Mouse (Mus musculus) hindbrain, postnatal 0 days (tissue): ENCODE data around the gene Desi1. TPM values are rescaled to one million over a fixed set of nuclear protein-coding genes. Genes with fewer than 3 reads are reported as not detected.

Source experiments
- ATAC-seq: fragments of 200-750 bp; cut with Nextera tagmentation; 2 replicates; pipeline ENCODE4 v1.8.0; 2017; ENCODE audit warnings: mild to moderate bottlenecking, moderate TSS enrichment, moderate library complexity
- DNase-seq: peaks from one replicate; pipeline ENCODE4 v3.0.0-alpha.2; 2015; ENCODE audit warnings: low spot score
- H3K27ac ChIP-seq: fragments of 300-500 bp; sonication (generic); 2 replicates; pipeline ENCODE4 v1.5.1; 2014; ENCODE audit warnings: mild to moderate bottlenecking
- H3K27me3 ChIP-seq: fragments of 300-500 bp; sonication (generic); 2 replicates; pipeline ENCODE4 v1.6.1; 2014; ENCODE audit warnings: low read length, mixed read lengths; ENCODE audit not compliant: insufficient read depth
- H3K36me3 ChIP-seq: fragments of 300-500 bp; sonication (generic); 2 replicates; pipeline ENCODE4 v1.6.1; 2014; ENCODE audit warnings: low read length, mixed read lengths; ENCODE audit not compliant: insufficient read depth
- H3K4me1 ChIP-seq: fragments of 300-500 bp; sonication (generic); 2 replicates; pipeline ENCODE4 v1.6.1; 2014; ENCODE audit warnings: antibody characterized with exemption, low read length, mixed read lengths; ENCODE audit not compliant: insufficient read depth
- H3K4me2 ChIP-seq: fragments of 300-500 bp; sonication (generic); 2 replicates; pipeline ENCODE4 v1.6.1; 2014; ENCODE audit warnings: low read depth, mild to moderate bottlenecking, low read length, moderate library complexity, mixed read lengths
- H3K4me3 ChIP-seq: fragments of 300-500 bp; sonication (generic); 2 replicates; pipeline ENCODE4 v1.5.1; 2014; ENCODE audit warnings: low read length
- H3K9ac ChIP-seq: fragments of 300-500 bp; sonication (generic); replicated peaks from 2 replicates; pipeline ENCODE4 v1.6.1; 2014; ENCODE audit warnings: mild to moderate bottlenecking, low read length, moderate library complexity, mixed read lengths
- H3K9me3 ChIP-seq: fragments of 300-500 bp; sonication (generic); 2 replicates; pipeline ENCODE4 v1.6.1; 2016; ENCODE audit warnings: low read length, mixed read lengths
- CTCF ChIP-seq: IDR thresholded peaks from 2 replicates; pipeline ENCODE4 v1.5.1; 2016; ENCODE audit warnings: antibody characterized with exemption, control low read depth, low read depth
- whole genome bisulfite sequencing: fragments of 180-500 bp; shearing (Covaris S2); extraction: QIAGEN DNeasy Blood & Tissue Kit; methylation state at CpG from one replicate; pipeline ENCODE4 v1.1.7; 2014; 5-methylcytosine and 5-hydroxymethylcytosine counted together
- polyA plus RNA-seq: library from polyadenylated mRNA; unstranded; fragments of >200 nt; fragmentation: Nextera tagmentation; extraction: Ambion mirVana; gene quantifications from 2 replicates; pipeline ENCODE4 v1.2.1, GENCODE M21; 2015
- total RNA-seq: library from RNA; depleted of rRNA; stranded (reverse); fragments of >200 nt; gene quantifications from 2 replicates; pipeline ENCODE4 v1.2.3, GENCODE M21; 2014

Desi1 gene
- total and polyA plus RNA-seq, 2 experiments from 2014 or later: 29.9 to 45.3 TPM

DNA sequence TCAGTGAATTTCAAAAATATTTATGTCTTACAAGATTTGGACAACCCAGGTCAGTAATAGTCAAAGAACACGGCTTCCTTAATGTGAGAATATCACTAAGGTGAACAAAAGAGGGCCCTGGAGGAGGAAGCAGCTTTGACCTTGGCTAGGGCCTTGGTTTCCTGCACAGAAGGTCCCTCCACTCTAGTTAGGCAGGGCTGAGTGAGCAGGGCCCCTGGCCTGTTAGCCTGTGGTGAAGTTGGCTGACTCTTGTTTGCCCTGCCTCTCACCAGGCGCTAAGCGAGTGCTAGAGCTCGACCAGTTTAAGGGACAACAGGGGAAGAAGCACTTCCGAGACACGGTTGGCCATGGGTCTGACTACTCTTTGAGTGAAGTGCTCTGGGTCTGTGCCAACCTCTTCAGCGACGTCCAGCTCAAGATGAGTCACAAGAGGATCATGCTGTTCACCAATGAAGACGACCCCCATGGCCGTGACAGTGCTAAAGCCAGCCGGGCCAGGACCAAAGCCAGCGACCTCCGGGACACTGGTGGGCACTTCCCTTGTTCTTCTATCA is 11.1 kb downstream of the Desi1 start:
- ATAC-seq (no peak), DNase-seq (no peak)
- no peak overlapping the region for H3K4me2 ChIP-seq
- H3K4me1 ChIP-seq: no peaks in the 10 kb centered on the region
- H3K9ac ChIP-seq: no peak overlapping the region
- peaks cover 37% of the 10 kb centered on the region for H3K36me3 ChIP-seq
- no peak overlapping the region for H3K27ac ChIP-seq
- H3K4me3 ChIP-seq: no peak overlapping the region
- no peaks in the 10 kb centered on the region for H3K27me3 ChIP-seq
- WGBS: 85% methylated on average over 13 of the region's 13 CpGs
- no peak for TF ChIP-seq CTCF
- no peaks in the 10 kb centered on the region for H3K9me3 ChIP-seq

DNA sequence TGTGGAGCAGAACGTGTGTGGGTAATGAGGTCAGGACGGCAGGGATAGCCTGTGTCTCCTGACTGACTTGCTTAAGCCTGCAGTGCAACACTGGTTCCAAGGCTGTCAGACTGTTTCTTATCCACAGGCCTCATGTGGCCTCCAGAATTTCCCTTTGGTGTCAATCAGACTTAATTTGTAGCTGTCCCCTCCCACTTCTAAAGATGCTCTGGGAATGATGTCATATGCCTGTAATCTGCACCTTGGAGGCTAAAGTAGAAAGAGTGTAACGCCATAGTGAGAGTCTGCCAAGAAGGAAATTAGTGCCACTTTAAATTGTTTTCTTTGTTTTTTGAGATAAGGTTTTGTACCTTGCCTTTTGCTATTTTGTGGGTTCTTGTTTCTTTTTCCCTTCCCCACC is 14.4 kb downstream of the Desi1 start:
- H3K27me3 ChIP-seq: no peaks in the 10 kb centered on the region
- no peak for TF ChIP-seq CTCF
- no peak overlapping the region for H3K9ac ChIP-seq
- H3K36me3 ChIP-seq: peaks cover 13% of the 10 kb centered on the region; the same call in 1 of the 2 replicates
- WGBS: 87% methylated on average over 3 of the region's 3 CpGs
- peaks cover 7% of the 10 kb centered on the region; the same call in 1 of the 2 replicates for H3K4me1 ChIP-seq
- no peak overlapping the region for H3K27ac ChIP-seq
- DNase-seq: no peak
- no peak overlapping the region for H3K4me3 ChIP-seq
- no peak for ATAC-seq
- no peak overlapping the region for H3K4me2 ChIP-seq
- H3K9me3 ChIP-seq: no peaks in the 10 kb centered on the region

DNA sequence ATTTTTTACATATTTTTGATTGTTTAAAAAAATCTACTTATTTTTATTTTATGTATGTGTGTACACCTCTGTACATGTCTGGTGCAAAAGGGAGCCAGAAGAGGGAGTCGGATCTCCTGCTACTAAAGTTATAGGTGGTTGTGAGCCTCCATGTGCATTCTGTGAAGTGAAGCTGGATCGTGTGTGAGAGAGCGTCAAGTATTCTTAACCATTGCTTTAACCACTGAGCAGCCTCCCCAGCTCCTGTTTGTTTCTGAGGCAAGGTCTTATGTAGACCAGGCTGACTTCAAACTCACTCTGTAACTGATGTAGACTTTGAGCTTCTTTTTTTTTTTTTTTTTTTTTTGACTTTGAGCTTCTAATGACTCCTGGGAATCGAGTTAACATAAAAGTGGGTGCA is 16.2 kb downstream of the Desi1 start:
- no peak for TF ChIP-seq CTCF
- no peaks in the 10 kb centered on the region for H3K9me3 ChIP-seq
- no peaks in the 10 kb centered on the region for H3K27me3 ChIP-seq
- H3K9ac ChIP-seq: no peak overlapping the region
- ATAC-seq (no peak), DNase-seq (no peak)
- H3K4me1 ChIP-seq: peaks cover 11% of the 10 kb centered on the region; the same call in 1 of the 2 replicates
- H3K4me2 ChIP-seq: no peak overlapping the region
- no peaks in the 10 kb centered on the region; the same call in 1 of the 2 replicates for H3K36me3 ChIP-seq
- H3K27ac ChIP-seq: no peak overlapping the region
- 70% methylated on average over 4 of the region's 4 CpGs for WGBS
- no peak overlapping the region for H3K4me3 ChIP-seq

DNA sequence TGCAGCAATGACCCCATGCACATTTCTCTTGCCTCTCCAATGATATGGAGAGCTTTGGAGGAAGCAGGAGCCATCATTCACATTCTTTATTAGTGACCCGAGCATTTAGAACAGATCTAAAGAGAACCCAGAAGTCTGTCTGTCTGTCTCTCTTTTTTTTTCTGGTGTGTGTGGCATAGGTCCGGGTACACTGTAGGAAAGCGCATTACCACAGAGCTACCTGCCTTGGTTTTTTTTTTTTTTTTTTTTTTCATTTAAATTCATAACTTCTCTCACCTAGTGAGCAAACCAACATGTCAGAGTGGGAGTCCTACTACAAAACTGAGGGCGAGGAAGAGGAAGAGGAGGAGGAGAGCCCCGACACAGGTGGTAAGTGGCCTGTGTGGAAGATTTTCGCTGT is 16.8 kb downstream of the Desi1 start:
- DNase-seq: no peak
- no peak for TF ChIP-seq CTCF
- peak overlapping the region; percentile 80 for H3K27ac ChIP-seq
- no peaks in the 10 kb centered on the region; the same call in 1 of the 2 replicates for H3K36me3 ChIP-seq
- 24% methylated on average over 6 of the region's 6 CpGs for WGBS
- H3K9ac ChIP-seq: peak overlapping the region; percentile 76
- H3K4me1 ChIP-seq: peaks cover 11% of the 10 kb centered on the region; the same call in 1 of the 2 replicates
- ATAC-seq: no peak
- no peaks in the 10 kb centered on the region for H3K27me3 ChIP-seq
- peak overlapping the region; percentile 92 for H3K4me3 ChIP-seq
- no peaks in the 10 kb centered on the region for H3K9me3 ChIP-seq
- H3K4me2 ChIP-seq: peak overlapping the region; percentile 94

DNA sequence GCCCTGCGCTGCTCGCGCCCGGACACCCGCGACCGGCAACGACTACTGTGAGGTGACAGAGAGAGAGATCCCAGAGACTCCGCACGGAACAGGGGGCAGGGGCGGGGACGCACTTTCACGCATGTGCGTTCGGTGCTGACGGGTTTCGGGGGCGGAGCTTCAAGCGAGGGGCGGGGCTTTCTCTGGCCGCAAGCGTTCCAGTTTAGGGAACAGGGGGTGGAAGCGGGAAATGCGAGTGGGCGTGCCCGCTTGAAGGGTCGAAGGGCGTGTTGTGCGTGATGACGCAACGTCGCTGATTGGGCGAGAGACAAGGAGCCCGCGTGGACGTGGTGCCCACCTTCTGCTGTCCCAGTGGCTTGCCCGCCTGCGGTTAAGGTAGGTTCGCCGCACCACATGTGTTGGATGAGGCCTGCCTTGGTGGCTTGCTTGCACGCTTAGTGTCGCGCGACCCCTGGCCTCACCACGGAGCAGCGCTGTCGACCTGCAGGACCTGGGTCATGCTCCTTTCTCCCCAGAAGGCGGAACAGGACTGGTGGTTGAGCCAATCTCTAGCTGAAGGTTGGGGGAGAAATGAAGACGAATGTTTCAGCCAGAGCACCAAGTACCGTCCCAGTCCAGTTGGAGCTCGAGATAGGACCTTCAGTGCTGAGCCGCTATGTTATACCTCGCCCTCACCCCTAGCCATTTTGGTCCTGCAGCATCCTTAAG is 17.4 kb downstream of the Desi1 start:
- no peaks in the 10 kb centered on the region; the same call in 1 of the 2 replicates for H3K36me3 ChIP-seq
- peak overlapping the region; percentile 92 for H3K4me3 ChIP-seq
- peak; percentile 60 for TF ChIP-seq CTCF
- 1% methylated on average over 53 of the region's 53 CpGs for WGBS
- DNase-seq: peak; percentile 99
- peak overlapping the region; percentile 86 for H3K27ac ChIP-seq
- H3K9me3 ChIP-seq: no peaks in the 10 kb centered on the region
- no peaks in the 10 kb centered on the region for H3K27me3 ChIP-seq
- peak overlapping the region; percentile 94 for H3K4me2 ChIP-seq
- peak; percentile 97 for ATAC-seq
- H3K4me1 ChIP-seq: peaks cover 11% of the 10 kb centered on the region; the same call in 1 of the 2 replicates
- peak overlapping the region; percentile 76 for H3K9ac ChIP-seq

DNA sequence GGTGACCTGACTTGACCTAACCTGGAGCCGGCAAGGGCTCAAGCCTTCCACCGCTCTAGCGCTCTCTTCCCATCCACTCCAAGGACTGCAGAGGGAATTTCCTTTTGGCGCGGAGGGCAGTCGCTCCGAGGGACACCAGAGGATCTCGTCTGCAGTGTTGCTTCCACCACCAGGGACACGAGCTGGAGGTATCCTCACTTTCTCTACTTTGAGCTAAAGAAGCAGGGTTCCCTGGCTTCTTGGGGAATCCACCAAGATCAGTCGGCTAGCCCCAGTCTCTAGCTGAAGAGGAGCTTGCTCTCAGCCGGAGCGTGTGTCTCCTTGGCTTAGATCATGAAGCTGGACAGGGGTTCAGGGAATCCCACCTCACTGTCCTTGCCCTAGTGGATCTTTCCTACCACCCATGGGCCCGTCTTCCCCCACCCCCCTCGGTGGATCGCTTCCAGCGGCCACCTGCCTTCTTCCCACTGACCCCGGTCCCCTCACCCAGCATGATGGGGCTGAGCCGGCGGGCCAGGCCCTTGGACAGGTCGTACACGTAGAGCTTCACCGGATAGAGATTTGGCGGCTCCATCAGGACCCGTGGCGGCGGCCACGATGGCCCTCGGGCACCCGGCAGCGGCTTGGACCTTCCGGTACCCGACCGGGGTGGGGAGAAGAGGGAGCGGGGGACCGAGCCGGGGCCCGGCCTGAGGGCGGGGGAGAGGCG is 18.1 kb downstream of the Desi1 start:
- H3K4me2 ChIP-seq: peak overlapping the region; percentile 94
- no peaks in the 10 kb centered on the region; the same call in 1 of the 2 replicates for H3K36me3 ChIP-seq
- H3K9ac ChIP-seq: peak overlapping the region; percentile 76
- peak overlapping the region; percentile 92 for H3K4me3 ChIP-seq
- H3K27me3 ChIP-seq: no peaks in the 10 kb centered on the region
- H3K9me3 ChIP-seq: no peaks in the 10 kb centered on the region
- H3K4me1 ChIP-seq: peaks cover 11% of the 10 kb centered on the region; the same call in 1 of the 2 replicates
- TF ChIP-seq CTCF: peak; percentile 52
- ATAC-seq (peak; percentile 19; the same call in 1 of the 2 replicates), DNase-seq (peak; percentile 41)
- H3K27ac ChIP-seq: peak overlapping the region; percentile 86
- 2% methylated on average over 39 of the region's 39 CpGs for WGBS
